Mouse (Mus musculus): Measurements from ENCODE around the gene Trpc7.

Gene Trpc7

DNA sequence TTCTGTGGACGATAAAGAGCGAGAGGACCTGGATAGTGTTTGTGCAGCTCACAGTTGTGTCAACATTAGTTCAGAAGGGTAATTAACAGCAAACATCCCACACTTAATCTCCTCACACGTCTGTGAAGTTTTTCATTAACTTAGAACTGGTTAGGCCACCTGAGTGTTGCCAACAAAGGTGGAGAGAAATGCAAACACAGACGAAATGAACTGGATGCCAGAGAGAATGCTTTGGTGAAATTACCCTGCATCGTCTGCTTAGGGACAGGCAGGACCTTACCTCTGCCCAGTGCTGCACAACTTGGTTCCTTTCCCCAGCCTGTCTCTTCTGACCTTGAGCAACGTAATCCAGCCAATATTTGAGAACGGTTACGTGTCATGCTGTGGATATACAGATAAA is 148.2 kb downstream of the Trpc7 start:
- DNase-seq (ENCODE audit: low spot score in 2 of 2), result no peak

GRCm38 (mm10) chr13:56746739-56747532 is 148.9 kb downstream of the Trpc7 start:
- no peak for DNase-seq (ENCODE audit: low spot score in 2 of 2)

- no peak for DNase-seq (ENCODE audit: low spot score in 2 of 2)
These were observed 153.4 kb downstream of the Trpc7 start for GRCm38 (mm10) chr13:56742325-56742901.

DNA sequence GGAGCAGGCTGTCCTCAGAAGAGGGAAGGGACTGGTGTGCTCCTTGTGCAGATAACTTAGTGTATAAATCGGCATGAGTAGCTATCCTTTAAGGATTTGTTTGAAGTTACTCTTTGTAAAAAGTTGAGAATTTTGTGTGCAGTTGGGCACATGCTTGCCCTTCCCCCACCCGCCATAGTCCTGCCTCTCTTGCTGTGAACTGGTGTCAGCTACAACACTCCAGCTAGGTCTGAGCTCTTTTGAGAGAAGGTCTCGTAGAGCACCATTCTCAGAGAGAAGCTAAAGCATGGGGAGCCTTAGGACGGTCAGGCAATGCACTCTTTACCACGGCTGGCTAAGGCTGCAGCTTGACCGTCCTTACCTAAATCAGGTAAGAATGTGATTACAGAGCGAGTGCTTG is 154.1 kb downstream of the Trpc7 start:
- no peak for DNase-seq (ENCODE audit: low spot score in 2 of 2)

DNA sequence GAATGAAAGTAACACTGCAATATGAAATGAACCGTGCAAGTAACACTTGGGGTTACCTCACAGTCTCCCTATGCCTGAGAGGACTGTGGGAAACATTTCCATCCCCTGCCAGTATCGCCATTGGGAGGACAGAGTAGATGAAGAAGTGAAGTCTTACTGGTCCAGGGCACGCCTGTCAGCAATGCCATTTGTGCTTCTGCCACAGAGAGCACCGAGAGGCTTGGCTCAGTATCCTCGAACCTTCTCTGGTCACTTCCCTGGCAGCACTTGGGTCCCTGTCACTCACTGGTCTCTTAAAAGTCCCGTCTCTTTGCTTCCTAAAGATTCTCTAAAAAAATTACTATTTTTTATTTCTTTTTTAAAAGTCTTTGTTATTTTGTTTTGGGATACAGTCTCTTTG is 155.3 kb downstream of the Trpc7 start:
- no peak for DNase-seq (ENCODE audit: low spot score in 2 of 2)

DNA sequence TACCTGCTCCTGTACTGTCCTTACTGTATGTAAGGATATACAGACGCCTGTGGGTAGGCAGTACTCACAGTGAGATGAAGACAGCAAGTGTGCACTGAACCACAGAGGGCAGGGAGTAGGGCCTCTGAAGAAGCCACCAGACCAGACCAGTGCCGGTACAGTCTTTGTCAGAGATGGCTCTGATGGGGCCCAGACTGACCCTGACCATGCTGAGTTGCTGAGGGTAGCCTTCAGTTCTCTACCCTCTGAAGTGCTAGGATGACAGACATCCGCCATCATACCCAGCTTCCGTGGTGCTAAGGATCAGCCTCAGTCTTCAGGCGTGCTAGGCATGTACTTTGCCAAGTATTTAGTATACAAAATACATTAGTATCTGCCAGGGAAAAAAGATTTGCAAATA is 156.2 kb downstream of the Trpc7 start:
- no peak for DNase-seq (ENCODE audit: low spot score in 2 of 2)

DNA sequence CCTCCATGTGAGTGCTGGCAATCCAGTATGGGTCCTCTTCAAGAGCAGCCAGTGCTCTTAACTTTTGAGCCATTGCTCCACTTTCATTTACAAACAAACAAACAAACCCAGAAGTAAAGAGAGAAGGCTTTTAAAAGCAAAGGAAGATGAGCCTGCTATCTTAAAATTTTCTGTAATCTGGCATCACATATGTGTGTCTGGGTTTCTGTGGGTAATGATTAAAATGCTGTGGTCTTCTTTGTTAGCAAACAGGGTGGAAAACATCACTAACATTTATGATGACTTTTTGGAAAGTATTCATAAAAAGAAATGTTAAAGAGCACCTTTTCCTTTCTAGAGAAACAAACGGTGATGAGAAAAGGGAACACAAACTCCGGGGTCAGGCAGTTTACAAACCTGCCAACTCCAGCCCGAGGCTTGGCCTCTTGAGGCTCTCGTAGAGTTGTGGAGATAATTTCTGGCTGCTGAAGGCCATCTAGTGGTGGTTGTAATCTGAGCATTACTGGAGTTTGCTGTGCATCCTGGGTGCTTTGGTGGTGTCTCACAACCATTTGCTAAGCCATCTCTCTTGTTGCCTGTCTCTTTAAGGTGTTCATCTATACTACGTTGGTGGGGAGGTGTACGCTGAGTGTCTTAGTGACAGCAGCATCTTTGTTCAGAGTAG is 160.4 kb downstream of the Trpc7 start:
- DNase-seq (ENCODE audit: low spot score in 2 of 2), result peak in 1 of 2 experiments; percentile 28

GRCm38 (mm10) chr13:56734617-56735016 is 161.2 kb downstream of the Trpc7 start:
- no peak for DNase-seq (ENCODE audit: low spot score in 2 of 2)

DNA sequence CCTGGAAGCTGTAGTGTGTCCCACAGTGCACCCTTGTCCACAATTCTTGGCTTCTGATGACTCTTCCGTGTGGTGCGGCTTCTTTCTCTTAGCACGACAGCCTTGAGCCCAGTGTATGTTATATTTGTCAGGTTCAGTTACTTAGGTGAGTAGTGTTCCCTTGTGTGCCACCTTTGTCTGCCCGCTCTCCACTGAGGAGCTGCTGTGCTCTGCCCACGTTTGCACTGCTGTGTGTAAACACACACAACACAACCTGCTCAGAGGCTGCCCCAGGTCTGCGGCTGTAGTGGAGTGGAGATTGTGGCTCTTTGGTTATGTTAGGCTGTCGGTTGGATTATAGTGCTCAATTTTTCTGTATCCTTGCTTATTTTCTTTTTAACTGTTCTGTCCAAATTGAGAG is 166.7 kb downstream of the Trpc7 start:
- no peak for DNase-seq (ENCODE audit: low spot score in 2 of 2)

DNA sequence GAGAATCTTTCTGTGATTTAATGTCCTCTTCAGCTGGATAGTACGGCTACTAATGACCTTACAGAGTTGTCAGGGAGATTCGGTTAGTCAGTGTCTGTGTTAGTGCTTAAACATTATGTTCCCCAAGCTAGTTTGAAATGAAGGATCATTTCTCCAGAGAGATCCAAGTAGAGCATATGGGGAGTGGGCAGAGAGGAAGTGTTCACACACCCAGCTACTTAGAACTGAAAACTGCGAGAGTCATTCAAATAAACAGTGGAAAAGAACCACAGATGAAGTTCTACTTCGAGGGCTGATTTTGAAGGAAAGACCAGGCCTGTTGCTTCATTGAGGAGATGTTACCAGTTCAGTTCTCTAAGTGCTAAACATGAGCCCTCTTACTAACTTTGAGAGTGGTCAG is 169.2 kb downstream of the Trpc7 start:
- DNase-seq (ENCODE audit: low spot score in 2 of 2), result no peak
